Mouse (Mus musculus) CH12.LX (cell line): ENCODE measurements around the gene Degs2. TPM values are rescaled to one million over a fixed set of nuclear protein-coding genes. Genes with fewer than 3 reads are reported as not detected.

Source experiments
- DNase-seq: peaks from one replicate; pipeline ENCODE4 v3.0.0-alpha.2; 2013; ENCODE audit errors: extremely low read depth
- H3K27ac ChIP-seq: 2 replicates; pipeline ENCODE4 v1.5.1; 2012; ENCODE audit warnings: low read depth, mild to moderate bottlenecking, control low read depth, moderate library complexity; ENCODE audit not compliant: insufficient read depth
- H3K27me3 ChIP-seq: replicated peaks from 2 replicates; pipeline ENCODE3; 2012; ENCODE audit warnings: inconsistent platforms
- H3K36me3 ChIP-seq, 2 experiments: replicated peaks in 1 of 2; 2 replicates each; pipeline versions ENCODE3 to v1.6.1; 2012; ENCODE audit warnings: inconsistent platforms in 1 of 2, low read length in 1 of 2, mild to moderate bottlenecking in 1 of 2, mixed read lengths in 1 of 2, moderate library complexity in 1 of 2; ENCODE audit not compliant: control insufficient read depth in 1 of 2, insufficient read depth in 1 of 2
- H3K4me1 ChIP-seq, 2 experiments: 2 replicates each; pipeline ENCODE4 v1.6.1; 2012; ENCODE audit warnings: inconsistent platforms in 1 of 2, moderate library complexity in 1 of 2; ENCODE audit not compliant: insufficient read depth in 2 of 2, control insufficient read depth in 1 of 2
- H3K4me2 ChIP-seq: 2 replicates; pipeline ENCODE4 v1.6.1; 2012; ENCODE audit warnings: low read depth, mild to moderate bottlenecking, control low read depth; ENCODE audit not compliant: poor library complexity, insufficient read depth, severe bottlenecking
- H3K4me3 ChIP-seq, 3 experiments: fragments of 150-350 bp in 1 of 3; sonication (generic) in 1 of 3; replicated peaks in 1 of 3; 2 replicates each; pipeline versions ENCODE3 to v1.5.1; 2011 to 2012; ENCODE audit warnings: low read depth in 2 of 3, low read length in 2 of 3, mild to moderate bottlenecking in 2 of 3, moderate library complexity in 2 of 3, control low read depth in 1 of 3, improper control_type of control experiment in 1 of 3, inconsistent platforms in 1 of 3, mixed read lengths in 1 of 3; ENCODE audit not compliant: poor library complexity in 1 of 3
- H3K79me2 ChIP-seq: replicated peaks from 2 replicates; pipeline ENCODE4 v1.6.1; 2012; ENCODE audit warnings: mild to moderate bottlenecking, moderate library complexity; ENCODE audit not compliant: control insufficient read depth, poor library complexity, insufficient read depth, severe bottlenecking; ENCODE audit errors: extremely low read depth
- H3K9ac ChIP-seq: 2 replicates; pipeline ENCODE4 v1.6.1; 2012; ENCODE audit warnings: low read depth, mild to moderate bottlenecking, control low read depth, moderate library complexity; ENCODE audit not compliant: insufficient read depth
- H3K9me3 ChIP-seq: replicated peaks from 2 replicates; pipeline ENCODE3; 2012; ENCODE audit warnings: low read length, inconsistent platforms, mixed read lengths
- BHLHE40 ChIP-seq: IDR thresholded peaks from 2 replicates; pipeline ENCODE4 v1.6.1; 2011; ENCODE audit warnings: mild to moderate bottlenecking, low read depth, low read length, improper control_type of control experiment
- CHD1 ChIP-seq: IDR thresholded peaks from 2 replicates; pipeline ENCODE4 v1.6.1; 2012; ENCODE audit warnings: low read depth, low read length, improper control_type of control experiment, inconsistent platforms
- CHD2 ChIP-seq: IDR thresholded peaks from 2 replicates; pipeline ENCODE4 v1.6.1; 2011; ENCODE audit warnings: low read length, improper control_type of control experiment
- CTCF ChIP-seq, 2 experiments: IDR thresholded peaks in 1 of 2; conservative IDR thresholded peaks in 1 of 2; 2 replicates each; pipeline ENCODE4 v1.5.1; 2011 to 2012; ENCODE audit warnings: low read depth in 2 of 2, low read length in 2 of 2, improper control_type of control experiment in 1 of 2, inconsistent platforms in 1 of 2, mild to moderate bottlenecking in 1 of 2, moderate library complexity in 1 of 2
- ELF1 ChIP-seq: IDR thresholded peaks from 2 replicates; pipeline ENCODE4 v1.6.1; 2014; ENCODE audit warnings: low read depth, mild to moderate bottlenecking, inconsistent platforms, low read length, improper control_type of control experiment
- GABPA ChIP-seq: IDR thresholded peaks from 2 replicates; pipeline ENCODE4 v1.6.1; 2012; ENCODE audit warnings: low read depth, low read length, improper control_type of control experiment, inconsistent platforms; ENCODE audit not compliant: insufficient replicate concordance
- MAFK ChIP-seq: IDR thresholded peaks from 2 replicates; pipeline ENCODE4 v1.6.1; 2011; ENCODE audit warnings: low read length, improper control_type of control experiment; ENCODE audit not compliant: insufficient replicate concordance
- MAX ChIP-seq: IDR thresholded peaks from 2 replicates; pipeline ENCODE4 v1.6.1; 2011; ENCODE audit warnings: low read length, improper control_type of control experiment
- MXI1 ChIP-seq: IDR thresholded peaks from 2 replicates; pipeline ENCODE4 v1.6.1; 2011; ENCODE audit warnings: mild to moderate bottlenecking, low read depth, low read length, improper control_type of control experiment
- NELFE ChIP-seq: IDR thresholded peaks from 2 replicates; pipeline ENCODE4 v1.6.1; 2011; ENCODE audit warnings: low read depth, low read length, improper control_type of control experiment
- NRF1 ChIP-seq: IDR thresholded peaks from 2 replicates; pipeline ENCODE4 v1.6.1; 2014; ENCODE audit warnings: low read depth, mild to moderate bottlenecking, inconsistent platforms, low read length, improper control_type of control experiment, moderate library complexity
- POLR2A ChIP-seq: IDR thresholded peaks from 2 replicates; pipeline ENCODE4 v1.6.1; 2011; ENCODE audit warnings: low read depth, mild to moderate bottlenecking, improper control_type of control experiment, low read length
- POLR2AphosphoS2 ChIP-seq: IDR thresholded peaks from 2 replicates; pipeline ENCODE4 v1.6.1; 2011; ENCODE audit warnings: low read depth, low read length, improper control_type of control experiment
- TCF12 ChIP-seq: IDR thresholded peaks from 2 replicates; pipeline ENCODE4 v1.6.1; 2014; ENCODE audit warnings: low read depth, mild to moderate bottlenecking, inconsistent platforms, low read length, improper control_type of control experiment
- UBTF ChIP-seq: IDR thresholded peaks from 2 replicates; pipeline ENCODE4 v1.6.1; 2012; ENCODE audit warnings: low read depth, mild to moderate bottlenecking, inconsistent platforms, low read length, improper control_type of control experiment, moderate library complexity
- USF1 ChIP-seq: IDR thresholded peaks from 2 replicates; pipeline ENCODE4 v1.6.1; 2014; ENCODE audit warnings: low read depth, mild to moderate bottlenecking, inconsistent platforms, low read length, improper control_type of control experiment
- USF2 ChIP-seq: conservative IDR thresholded peaks from 2 replicates; pipeline ENCODE4 v1.6.1; 2011; ENCODE audit warnings: low read depth, low read length, improper control_type of control experiment
- dilution Hi-C: fragments of 300-500 bp; cut with MboI; formaldehyde crosslinking; loops from 2 replicates; pipeline ENCODE4 v1.14.3; 2020; ENCODE audit warnings: low sequenced_read_pairs; ENCODE audit not compliant: extremely low pct_unique_long_range_greater_than_20kb, extremely low pct_ligation_motif_present
- in situ Hi-C: fragments of 300-500 bp; cut with MboI; formaldehyde crosslinking; loops from 3 replicates; pipeline ENCODE4 v1.14.3; 2019; ENCODE audit warnings: low sequenced_read_pairs, low pct_ligation_motif_present, low pct_unique_long_range_greater_than_20kb, mixed read lengths
- polyA plus RNA-seq: library from polyadenylated mRNA; unstranded; fragments of >175 nt; gene quantifications from 2 replicates; pipeline ENCODE4 v1.2.1, GENCODE M21; 2012; ENCODE audit warnings: low read depth; ENCODE audit not compliant: insufficient read length
- total RNA-seq, 2 experiments: library from RNA; depleted of rRNA; stranded (reverse); fragments of 300-350 nt in 1 of 2; fragments of >200 nt in 1 of 2; gene quantifications; 2 replicates each; pipeline ENCODE4 v1.2.3; 2012 to 2014

Degs2 gene
- total and polyA plus RNA-seq, 3 experiments: not detected

- Histone ChIP-seq H3K9ac (no peak overlapping the region), H3K4me1 (peaks cover 0 to 52% of the 10 kb centered on the region in 2 experiments; a peak in 2 of 4 replicates), H3K9me3 (no peaks in the 10 kb centered on the region), H3K4me2 (no peak overlapping the region), H3K36me3 (peaks cover 0 to 7% of the 10 kb centered on the region in 2 experiments), H3K79me2 (no peaks in the 10 kb centered on the region), H3K27ac (no peak overlapping the region), H3K27me3 (no peaks in the 10 kb centered on the region), H3K4me3 (no peak overlapping the region)
- in situ Hi-C loops (no loop called here), dilution Hi-C loops (no loop called here)
- TF ChIP-seq POLR2A: no peak
- no peak for DNase-seq
These were observed 68.1 kb downstream of the Degs2 start for GRCm38 (mm10) chr12:108634031-108634430.

GRCm38 (mm10) chr12:108632501-108632900 is 69.6 kb downstream of the Degs2 start:
- dilution Hi-C loops (no loop called here), in situ Hi-C loops (no loop called here)
- no peak for DNase-seq
- Histone ChIP-seq H3K9me3 (no peaks in the 10 kb centered on the region), H3K36me3 (no peaks in the 10 kb centered on the region), H3K4me3 (no peak overlapping the region), H3K27ac (no peak overlapping the region), H3K4me2 (no peak overlapping the region), H3K4me1 (peaks cover 0 to 49% of the 10 kb centered on the region in 2 experiments; a peak in 2 of 4 replicates), H3K79me2 (no peaks in the 10 kb centered on the region), H3K9ac (no peak overlapping the region), H3K27me3 (no peaks in the 10 kb centered on the region)
- no peak for TF ChIP-seq MXI1

GRCm38 (mm10) chr12:108630741-108631688 is 71.1 kb downstream of the Degs2 start:
- Histone ChIP-seq H3K4me3 (no peak overlapping the region), H3K79me2 (no peaks in the 10 kb centered on the region), H3K9me3 (no peaks in the 10 kb centered on the region)
- dilution Hi-C loops: no loop called here
- TF ChIP-seq TCF12: no peak
- no peak for TF ChIP-seq MAFK
- TF ChIP-seq CHD1: no peak
- TF ChIP-seq ELF1: no peak
- no peak for TF ChIP-seq USF1
- TF ChIP-seq NRF1: no peak
- TF ChIP-seq BHLHE40: no peak
- no peak for TF ChIP-seq MAX
- TF ChIP-seq GABPA: no peak
- no peak for TF ChIP-seq UBTF
- no peak for TF ChIP-seq CTCF (conservative IDR thresholded peaks at IDR 0.05 in 1 of 2, IDR thresholded peaks at IDR 0.05 in 1 of 2; ENCODE audit: low read depth in 2 of 2, low read length in 2 of 2)
- no peak for TF ChIP-seq NELFE
- TF ChIP-seq POLR2AphosphoS2: no peak
- no peak for TF ChIP-seq USF2
- TF ChIP-seq CHD2: no peak
- TF ChIP-seq, all 38 proteins: peak for 0
- no peak for DNase-seq
- H3K4me1 ChIP-seq: peaks cover 0 to 41% of the 10 kb centered on the region in 2 experiments; a peak in 2 of 4 replicates
- no peaks in the 10 kb centered on the region for H3K36me3 ChIP-seq
- H3K9ac ChIP-seq: no peak overlapping the region
- in situ Hi-C loops: no loop called here
- H3K27me3 ChIP-seq: no peaks in the 10 kb centered on the region
- no peak overlapping the region for H3K4me2 ChIP-seq
- H3K27ac ChIP-seq: no peak overlapping the region
